Mouse (Mus musculus) spleen, adult 2 months (tissue): ENCODE results near the gene Hivep3.

Experiments used
- CTCF ChIP-seq: fragments of 200-500 bp; IDR thresholded peaks from 2 replicates; pipeline ENCODE4 v1.5.1; 2011; ENCODE audit warnings: mild to moderate bottlenecking, inconsistent platforms; ENCODE audit not compliant: insufficient read depth, insufficient read length, insufficient replicate concordance; ENCODE audit errors: extremely low read depth
- POLR2A ChIP-seq: fragments of 200-500 bp; IDR thresholded peaks from 2 replicates; pipeline ENCODE4 v1.6.1; 2011; ENCODE audit warnings: low read depth, low read length, inconsistent platforms

GRCm38 (mm10) chr4:119959293-119959692 is 225.7 kb downstream of the Hivep3 start:
- TF ChIP-seq POLR2A (no peak), CTCF (no peak)
